Mouse (Mus musculus) small intestine, adult 2 months (tissue): ENCODE data around the gene As3mt. TPM values are rescaled to one million over a fixed set of nuclear protein-coding genes. Genes with fewer than 3 reads are reported as not detected.

Experiments used
- H3K27ac ChIP-seq: fragments of 200-500 bp; 2 replicates; pipeline ENCODE4 v1.5.1; 2012; ENCODE audit warnings: low read depth, low read length, control low read depth, inconsistent platforms; ENCODE audit not compliant: insufficient read depth
- H3K27me3 ChIP-seq: fragments of 200-500 bp; 2 replicates; pipeline ENCODE4 v1.6.1; 2012; ENCODE audit warnings: mild to moderate bottlenecking, moderate library complexity, low read length, inconsistent platforms; ENCODE audit not compliant: control insufficient read depth, insufficient read depth
- H3K36me3 ChIP-seq: fragments of 200-500 bp; 2 replicates; pipeline ENCODE4 v1.6.1; 2012; ENCODE audit warnings: mild to moderate bottlenecking, low read length, control low read depth, inconsistent platforms; ENCODE audit not compliant: control insufficient read depth, insufficient read depth
- H3K4me1 ChIP-seq: fragments of 200-500 bp; 2 replicates; pipeline ENCODE4 v1.6.1; 2012; ENCODE audit warnings: low read length, inconsistent platforms, mixed read lengths; ENCODE audit not compliant: control insufficient read depth, insufficient read depth, insufficient read length
- H3K4me3 ChIP-seq: fragments of 200-500 bp; 2 replicates; pipeline ENCODE4 v1.5.1; 2012; ENCODE audit warnings: low read depth, mild to moderate bottlenecking, control low read depth, inconsistent platforms, low read length, moderate library complexity
- CTCF ChIP-seq: fragments of 200-500 bp; IDR thresholded peaks from 2 replicates; pipeline ENCODE4 v1.5.1; 2012; ENCODE audit warnings: low read depth, mild to moderate bottlenecking, control low read depth, inconsistent platforms, low read length, moderate library complexity, mixed read lengths; ENCODE audit not compliant: insufficient replicate concordance, insufficient read length; ENCODE audit errors: extremely low read depth
- POLR2A ChIP-seq: fragments of 200-500 bp; IDR thresholded peaks from 2 replicates; pipeline ENCODE4 v1.6.1; 2012; ENCODE audit warnings: low read depth, mild to moderate bottlenecking, control low read depth, inconsistent platforms, low read length, moderate library complexity
- WGBS: fragments of 180-500 bp; shearing (Covaris S2); methylation state at CpG from one replicate; pipeline ENCODE4 v1.1.7; 2018; 5-methylcytosine and 5-hydroxymethylcytosine counted together
- polyA plus RNA-seq: library from polyadenylated mRNA; depleted of rRNA; stranded (reverse); fragments of >200 nt; gene quantifications from 2 replicates; pipeline ENCODE4 v1.2.3, GENCODE M21; 2012

As3mt gene
- polyA plus RNA-seq, 1 experiment = 10.3 TPM

- Histone ChIP-seq H3K36me3 (no peaks in the 10 kb centered on the region), H3K27me3 (no peaks in the 10 kb centered on the region), H3K27ac (peak within 1 kb of the TSS; percentile 78), H3K4me3 (peak within 1 kb of the TSS; percentile 97), H3K4me1 (peaks cover 3% of the 10 kb centered on the region; the same call in 1 of the 2 replicates)
- 3% methylated on average over 44 of the region's 44 CpGs for WGBS
- peak; percentile 55; the same call in 1 of the 2 replicates for TF ChIP-seq POLR2A
- no peak for TF ChIP-seq CTCF
Measured at GRCm38 (mm10) chr19:46689460-46690372, 17.5 kb upstream of the As3mt start, which contains the start of gene Borcs7. Gene Borcs7 (plus strand): TSS chr19:46689906.

GRCm38 (mm10) chr19:46690387-46690786 is 16.9 kb upstream of the As3mt start:
- TF ChIP-seq POLR2A (no peak), CTCF (no peak)
- peaks cover 3% of the 10 kb centered on the region; the same call in 1 of the 2 replicates for H3K4me1 ChIP-seq
- H3K27me3 ChIP-seq = no peaks in the 10 kb centered on the region
- 71% methylated on average over 11 of the region's 11 CpGs for WGBS
- peak overlapping the region; percentile 97 for H3K4me3 ChIP-seq
- no peaks in the 10 kb centered on the region for H3K36me3 ChIP-seq
- H3K27ac ChIP-seq = no peak overlapping the region

DNA sequence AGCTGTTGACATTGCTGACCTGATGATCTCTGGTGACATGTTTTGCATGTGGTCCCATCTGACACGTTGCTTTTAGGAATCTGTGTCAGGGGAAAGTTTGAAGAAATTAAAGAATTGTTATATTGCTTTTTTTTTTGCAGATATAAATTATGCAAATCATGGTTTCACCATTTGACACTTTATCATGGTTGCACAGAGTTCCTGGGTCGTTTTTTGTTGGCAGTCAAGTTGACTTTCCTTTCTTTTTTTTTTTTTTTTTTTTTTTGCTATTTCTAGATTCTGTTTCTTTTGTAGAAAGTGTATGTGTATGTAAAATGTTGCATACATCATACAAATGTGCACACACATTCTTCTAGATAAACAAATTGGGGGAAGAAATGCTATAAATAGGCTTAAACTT is 16.2 kb upstream of the As3mt start:
- Histone ChIP-seq H3K4me1 (peaks cover 3% of the 10 kb centered on the region; the same call in 1 of the 2 replicates), H3K36me3 (no peaks in the 10 kb centered on the region), H3K4me3 (no peak overlapping the region), H3K27me3 (no peaks in the 10 kb centered on the region), H3K27ac (no peak overlapping the region)
- whole genome bisulfite sequencing = 51% methylated on average over 2 of the region's 2 CpGs
- no peak for TF ChIP-seq POLR2A
- no peak for TF ChIP-seq CTCF

GRCm38 (mm10) chr19:46693146-46693545 is 14.1 kb upstream of the As3mt start:
- WGBS = 86% methylated on average over 4 of the region's 4 CpGs
- no peaks in the 10 kb centered on the region for H3K36me3 ChIP-seq
- no peak for TF ChIP-seq CTCF
- no peak for TF ChIP-seq POLR2A
- H3K4me3 ChIP-seq = no peak overlapping the region
- peaks cover 3% of the 10 kb centered on the region; the same call in 1 of the 2 replicates for H3K4me1 ChIP-seq
- no peaks in the 10 kb centered on the region for H3K27me3 ChIP-seq
- H3K27ac ChIP-seq = no peak overlapping the region

DNA sequence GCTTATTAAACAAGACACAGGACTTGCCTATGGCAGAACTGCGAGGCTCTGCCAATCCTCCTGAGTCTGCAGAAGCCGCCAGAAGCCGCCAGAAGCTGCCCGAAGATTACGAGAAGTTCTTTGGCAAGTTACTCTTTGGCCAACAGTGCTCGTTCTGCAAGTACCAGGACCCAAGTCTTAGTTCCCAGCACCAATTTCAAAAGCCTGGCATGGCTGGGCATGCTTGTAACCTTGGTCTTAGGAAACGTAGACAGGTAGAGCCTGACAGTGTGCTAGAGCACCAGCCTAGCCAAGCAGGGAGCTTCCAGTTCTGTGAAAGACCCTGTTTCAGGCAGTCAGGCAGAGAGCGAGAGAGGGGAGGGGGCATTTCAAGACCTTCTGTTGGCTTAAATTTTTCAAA is 10.8 kb upstream of the As3mt start:
- peaks cover 6% of the 10 kb centered on the region for H3K36me3 ChIP-seq
- no peak overlapping the region for H3K4me3 ChIP-seq
- TF ChIP-seq POLR2A (no peak), CTCF (no peak)
- no peaks in the 10 kb centered on the region for H3K27me3 ChIP-seq
- peaks cover 4% of the 10 kb centered on the region; the same call in 1 of the 2 replicates for H3K4me1 ChIP-seq
- H3K27ac ChIP-seq = no peak overlapping the region
- WGBS = 96% methylated on average over 8 of the region's 8 CpGs

- no peak overlapping the region for H3K27ac ChIP-seq
- TF ChIP-seq CTCF (no peak), POLR2A (no peak)
- peaks cover 6% of the 10 kb centered on the region for H3K36me3 ChIP-seq
- peaks cover 4% of the 10 kb centered on the region; the same call in 1 of the 2 replicates for H3K4me1 ChIP-seq
- 95% methylated on average over 7 of the region's 7 CpGs for WGBS
- H3K27me3 ChIP-seq = no peaks in the 10 kb centered on the region
- H3K4me3 ChIP-seq = no peak overlapping the region
Measured at GRCm38 (mm10) chr19:46696943-46697342, 10.3 kb upstream of the As3mt start.

DNA sequence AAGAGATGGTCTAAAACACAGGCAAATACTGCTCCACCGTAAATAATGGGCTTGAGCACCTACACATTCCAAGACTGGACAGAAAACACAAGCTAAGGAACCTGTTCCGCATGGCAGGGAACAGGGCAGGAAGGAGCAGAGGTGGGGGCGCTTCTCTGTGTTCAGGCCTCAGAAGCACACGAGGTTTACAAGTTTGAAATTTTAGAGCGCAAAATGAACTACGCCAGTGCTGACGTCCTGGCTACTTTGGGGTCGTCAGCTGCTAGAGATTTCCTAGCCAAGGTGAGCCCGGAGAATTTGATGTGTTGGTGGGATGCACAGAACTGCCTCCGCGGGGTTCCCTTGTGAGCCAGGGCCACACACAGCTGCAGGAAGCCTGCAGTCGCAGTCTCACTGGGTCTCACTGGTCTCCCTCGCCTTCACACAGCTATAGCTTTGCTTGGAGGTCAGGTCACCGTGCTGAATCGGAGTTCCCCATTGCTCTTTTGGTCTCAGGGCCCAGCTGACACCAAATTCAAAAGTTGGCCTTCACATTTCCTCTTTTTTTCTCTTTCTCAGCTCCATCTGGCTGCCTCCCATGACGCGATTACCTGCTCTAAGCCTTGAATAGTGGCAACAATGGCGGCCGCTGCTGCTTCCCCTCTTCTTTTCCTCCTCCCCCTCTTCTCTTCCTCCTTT is 9.3 kb upstream of the As3mt start:
- Histone ChIP-seq H3K36me3 (peaks cover 6% of the 10 kb centered on the region), H3K4me3 (no peak overlapping the region), H3K27ac (no peak overlapping the region), H3K27me3 (no peaks in the 10 kb centered on the region), H3K4me1 (peaks cover 4% of the 10 kb centered on the region; the same call in 1 of the 2 replicates)
- TF ChIP-seq POLR2A = no peak
- WGBS = 73% methylated on average over 19 of the region's 19 CpGs
